Mouse (Mus musculus) cerebellum, adult 9-11 months (tissue): ENCODE data around the gene Olfr857.
"Not testable (repeated sequence)": the region's sequence is repeated elsewhere in the genome, so short reads cannot be mapped to it uniquely, and the experiment has no call there.

ENCODE experiments used
- DNase-seq: peaks from one replicate; pipeline ENCODE4 v3.0.0; 2022

The Olfr857 gene

GRCm38 (mm10) chr9:19709133-19709532 is at the start of gene Olfr857:
Olfr857 (plus strand) TSS chr9:19709433.
- DNase-seq: no peak

- no peak for DNase-seq
These were observed 19.0 kb upstream of the Olfr857 start for GRCm38 (mm10) chr9:19690281-19690680.

- no peak for DNase-seq
These were observed 17.8 kb upstream of the Olfr857 start for GRCm38 (mm10) chr9:19691426-19691825.

- no peak for DNase-seq
These were observed 16.8 kb upstream of the Olfr857 start for GRCm38 (mm10) chr9:19692430-19692829.

- not testable (repeated sequence) for DNase-seq
These were observed 14.9 kb upstream of the Olfr857 start for GRCm38 (mm10) chr9:19694285-19694684.

GRCm38 (mm10) chr9:19694898-19695379 is 14.3 kb upstream of the Olfr857 start:
- DNase-seq: not testable (repeated sequence)

- DNase-seq: not testable (repeated sequence)
These were observed 4.7 kb upstream of the Olfr857 start for GRCm38 (mm10) chr9:19704546-19704945.
